Mouse (Mus musculus): ENCODE results near the gene R3hcc1l. TPM values are rescaled to one million over a fixed set of nuclear protein-coding genes. Genes with fewer than 3 reads are reported as not detected.
A peak's percentile ranks its signal among the peaks of the same experiment; 100 is the strongest.

Gene R3hcc1l
- polyA plus RNA-seq, 1 experiment, result 7.0 TPM

GRCm38 (mm10) chr19:42493257-42493917 is 25.2 kb upstream of the R3hcc1l start:
- TF ChIP-seq POLR2A (IDR thresholded peaks at IDR 0.05; ENCODE audit: control insufficient read depth, low read depth, low read length) (no peak), CTCF (IDR thresholded peaks at IDR 0.05; ENCODE audit: control insufficient read depth, insufficient read depth, insufficient replicate concordance, low read depth, low read length) (no peak)
- H3K4me1 ChIP-seq (ENCODE audit: control insufficient read depth, insufficient read depth, low read length), result no peaks in the 10 kb centered on the region
- no peaks in the 10 kb centered on the region for H3K27me3 ChIP-seq (ENCODE audit: control insufficient read depth, insufficient read depth, low read length)
- no peak overlapping the region for H3K27ac ChIP-seq (ENCODE audit: control insufficient read depth, insufficient read depth, low read depth, low read length)
- H3K36me3 ChIP-seq (ENCODE audit: control insufficient read depth, insufficient read depth, low read length), result no peaks in the 10 kb centered on the region
- H3K4me3 ChIP-seq (ENCODE audit: control insufficient read depth, low read depth, low read length), result no peak overlapping the region

GRCm38 (mm10) chr19:42504156-42504555 is 14.4 kb upstream of the R3hcc1l start:
- H3K27me3 ChIP-seq (ENCODE audit: control insufficient read depth, insufficient read depth, low read length), result no peaks in the 10 kb centered on the region
- H3K36me3 ChIP-seq (ENCODE audit: control insufficient read depth, insufficient read depth, low read length), result no peaks in the 10 kb centered on the region
- no peak overlapping the region for H3K27ac ChIP-seq (ENCODE audit: control insufficient read depth, insufficient read depth, low read depth, low read length)
- H3K4me1 ChIP-seq (ENCODE audit: control insufficient read depth, insufficient read depth, low read length), result no peaks in the 10 kb centered on the region
- no peak overlapping the region for H3K4me3 ChIP-seq (ENCODE audit: control insufficient read depth, low read depth, low read length)
- TF ChIP-seq POLR2A (IDR thresholded peaks at IDR 0.05; ENCODE audit: control insufficient read depth, low read depth, low read length), result no peak
- TF ChIP-seq CTCF (IDR thresholded peaks at IDR 0.05; ENCODE audit: control insufficient read depth, insufficient read depth, insufficient replicate concordance, low read depth, low read length), result no peak

- Histone ChIP-seq H3K27ac (ENCODE audit: control insufficient read depth, insufficient read depth, low read depth, low read length) (no peak overlapping the region), H3K4me3 (ENCODE audit: control insufficient read depth, low read depth, low read length) (no peak overlapping the region), H3K27me3 (ENCODE audit: control insufficient read depth, insufficient read depth, low read length) (no peaks in the 10 kb centered on the region), H3K36me3 (ENCODE audit: control insufficient read depth, insufficient read depth, low read length) (no peaks in the 10 kb centered on the region), H3K4me1 (ENCODE audit: control insufficient read depth, insufficient read depth, low read length) (no peaks in the 10 kb centered on the region)
- TF ChIP-seq CTCF (IDR thresholded peaks at IDR 0.05; ENCODE audit: control insufficient read depth, insufficient read depth, insufficient replicate concordance, low read depth, low read length) (no peak), POLR2A (IDR thresholded peaks at IDR 0.05; ENCODE audit: control insufficient read depth, low read depth, low read length) (no peak)
These were observed 8.9 kb upstream of the R3hcc1l start for GRCm38 (mm10) chr19:42509625-42510024.

GRCm38 (mm10) chr19:42510276-42511171 is 8.0 kb upstream of the R3hcc1l start:
- no peaks in the 10 kb centered on the region for H3K27me3 ChIP-seq (ENCODE audit: control insufficient read depth, insufficient read depth, low read length)
- H3K36me3 ChIP-seq (ENCODE audit: control insufficient read depth, insufficient read depth, low read length), result no peaks in the 10 kb centered on the region
- no peak for TF ChIP-seq POLR2A (IDR thresholded peaks at IDR 0.05; ENCODE audit: control insufficient read depth, low read depth, low read length)
- no peak for TF ChIP-seq CTCF (IDR thresholded peaks at IDR 0.05; ENCODE audit: control insufficient read depth, insufficient read depth, insufficient replicate concordance, low read depth, low read length)
- no peaks in the 10 kb centered on the region for H3K4me1 ChIP-seq (ENCODE audit: control insufficient read depth, insufficient read depth, low read length)
- no peak overlapping the region for H3K4me3 ChIP-seq (ENCODE audit: control insufficient read depth, low read depth, low read length)
- H3K27ac ChIP-seq (ENCODE audit: control insufficient read depth, insufficient read depth, low read depth, low read length), result no peak overlapping the region

- no peaks in the 10 kb centered on the region for H3K36me3 ChIP-seq (ENCODE audit: control insufficient read depth, insufficient read depth, low read length)
- H3K4me3 ChIP-seq (ENCODE audit: control insufficient read depth, low read depth, low read length), result no peak overlapping the region
- TF ChIP-seq POLR2A (IDR thresholded peaks at IDR 0.05; ENCODE audit: control insufficient read depth, low read depth, low read length) (no peak), CTCF (IDR thresholded peaks at IDR 0.05; ENCODE audit: control insufficient read depth, insufficient read depth, insufficient replicate concordance, low read depth, low read length) (no peak)
- peaks cover 2% of the 10 kb centered on the region; the same call in 1 of the 2 replicates for H3K4me1 ChIP-seq (ENCODE audit: control insufficient read depth, insufficient read depth, low read length)
- H3K27me3 ChIP-seq (ENCODE audit: control insufficient read depth, insufficient read depth, low read length), result no peaks in the 10 kb centered on the region
- no peak overlapping the region for H3K27ac ChIP-seq (ENCODE audit: control insufficient read depth, insufficient read depth, low read depth, low read length)
These were observed 2.9 kb upstream of the R3hcc1l start for GRCm38 (mm10) chr19:42515656-42516055.

GRCm38 (mm10) chr19:42516121-42516520 is 2.4 kb upstream of the R3hcc1l start:
- Histone ChIP-seq H3K27ac (ENCODE audit: control insufficient read depth, insufficient read depth, low read depth, low read length) (no peak overlapping the region), H3K27me3 (ENCODE audit: control insufficient read depth, insufficient read depth, low read length) (no peaks in the 10 kb centered on the region), H3K36me3 (ENCODE audit: control insufficient read depth, insufficient read depth, low read length) (no peaks in the 10 kb centered on the region), H3K4me1 (ENCODE audit: control insufficient read depth, insufficient read depth, low read length) (peaks cover 2% of the 10 kb centered on the region; the same call in 1 of the 2 replicates), H3K4me3 (ENCODE audit: control insufficient read depth, low read depth, low read length) (no peak overlapping the region)
- TF ChIP-seq POLR2A (IDR thresholded peaks at IDR 0.05; ENCODE audit: control insufficient read depth, low read depth, low read length) (no peak), CTCF (IDR thresholded peaks at IDR 0.05; ENCODE audit: control insufficient read depth, insufficient read depth, insufficient replicate concordance, low read depth, low read length) (no peak)

GRCm38 (mm10) chr19:42517957-42518619 is 471 bp upstream of the R3hcc1l start:
- TF ChIP-seq CTCF (IDR thresholded peaks at IDR 0.05; ENCODE audit: control insufficient read depth, insufficient read depth, insufficient replicate concordance, low read depth, low read length) (no peak), POLR2A (IDR thresholded peaks at IDR 0.05; ENCODE audit: control insufficient read depth, low read depth, low read length) (no peak)
- Histone ChIP-seq H3K36me3 (ENCODE audit: control insufficient read depth, insufficient read depth, low read length) (no peaks in the 10 kb centered on the region), H3K4me1 (ENCODE audit: control insufficient read depth, insufficient read depth, low read length) (peaks cover 2% of the 10 kb centered on the region; the same call in 1 of the 2 replicates), H3K27me3 (ENCODE audit: control insufficient read depth, insufficient read depth, low read length) (no peaks in the 10 kb centered on the region), H3K27ac (ENCODE audit: control insufficient read depth, insufficient read depth, low read depth, low read length) (peak overlapping the region; percentile 54), H3K4me3 (ENCODE audit: control insufficient read depth, low read depth, low read length) (peak overlapping the region; percentile 100)

Measured in testis, adult 2 months (tissue).